Mouse (Mus musculus) T-helper 2 cell (primary cell): ENCODE measurements at regions not wholly inside any gene's neighbourhood (a gene's known extent, or its start where the extent isn't known, plus 50 kb on each side); places are given as distances from the start of the nearest gene placed in this dataset.

Experiments used
- in situ Hi-C: fragments of 300-600 bp; cut with MboI, MseI; formaldehyde crosslinking; loops from one replicate; pipeline ENCODE4 v1.15.1; 2025; ENCODE audit warnings: high pct_unique_total_duplicates

DNA sequence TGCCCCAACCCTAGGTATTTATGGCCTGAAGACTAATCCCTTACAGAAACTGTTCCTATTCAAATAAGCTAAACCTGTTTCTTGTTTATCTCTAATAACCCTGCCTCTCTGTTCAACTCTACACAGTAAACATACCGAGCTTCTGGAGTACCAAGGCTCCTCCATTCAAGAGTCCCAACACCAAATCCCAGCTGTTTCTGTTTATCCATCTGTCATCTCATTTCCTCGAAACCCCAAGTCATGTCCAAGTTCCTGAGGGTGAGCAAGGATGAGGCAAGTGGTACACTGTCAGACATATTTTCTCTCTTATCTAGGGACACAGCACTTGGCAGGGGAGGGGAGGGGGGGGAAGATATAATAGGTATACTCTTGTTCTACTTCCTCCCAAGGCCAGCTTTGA lies 274.6 kb downstream of the Rnf152 start:
- in situ Hi-C loops: no loop called here

DNA sequence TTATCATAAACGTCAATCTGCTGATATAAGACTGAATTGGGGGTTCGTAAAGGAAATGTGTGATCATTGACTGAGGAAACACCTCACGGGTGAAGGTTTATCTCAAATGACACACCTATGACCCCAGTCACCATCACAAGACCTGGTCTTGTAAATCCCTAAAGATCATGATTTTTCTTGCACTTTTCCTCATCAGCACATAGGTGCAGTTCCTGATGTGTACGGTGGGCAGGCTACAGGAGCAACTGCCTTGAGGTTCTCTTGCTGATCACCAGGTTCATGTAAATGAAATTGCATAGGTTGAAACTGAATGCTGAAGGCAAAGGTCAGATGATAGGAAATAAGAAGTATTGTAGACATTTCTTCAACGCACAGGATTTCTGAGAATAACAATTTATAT lies 277.1 kb downstream of the Rnf152 start:
- in situ Hi-C loops: no loop called here

DNA sequence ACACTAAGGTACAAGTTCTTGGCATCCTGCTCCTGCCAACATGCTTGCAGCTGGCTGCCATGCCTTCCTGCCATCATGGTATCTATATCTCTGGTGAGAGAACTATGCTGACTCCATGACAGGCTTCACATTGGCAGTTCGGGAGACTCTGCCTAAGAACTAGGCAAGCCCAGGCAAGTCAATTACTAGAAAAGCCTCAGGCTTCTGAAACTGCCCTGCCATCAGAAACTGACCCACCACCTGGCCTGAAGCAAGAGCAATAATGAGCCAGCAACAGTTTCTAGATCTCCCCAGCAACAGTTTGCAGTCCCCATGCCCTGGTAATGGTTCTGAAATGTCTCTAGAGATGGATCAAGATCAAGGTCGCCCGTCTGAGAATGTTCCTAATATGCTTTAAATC lies 280.8 kb downstream of the Rnf152 start:
- in situ Hi-C loops: no loop called here

DNA sequence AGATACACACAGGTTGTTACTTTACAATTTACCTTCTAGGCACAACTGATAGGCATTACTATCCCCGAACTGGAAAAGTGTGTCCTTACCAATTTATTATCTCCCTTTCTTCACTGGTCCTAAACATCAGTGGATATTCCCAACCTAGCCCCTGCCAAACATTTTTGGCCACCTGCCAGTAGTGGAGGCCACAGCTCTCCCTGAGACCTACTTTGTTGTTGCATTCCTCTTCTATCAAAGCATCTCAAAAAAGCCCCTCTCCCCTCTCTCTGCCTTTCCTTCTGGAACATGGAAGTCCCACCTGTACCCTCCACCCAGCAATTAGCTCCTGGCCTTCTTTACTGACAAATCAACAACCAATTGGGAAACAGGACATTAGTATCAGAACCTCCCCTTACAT lies 282.2 kb downstream of the Rnf152 start:
- in situ Hi-C loops: no loop called here

DNA sequence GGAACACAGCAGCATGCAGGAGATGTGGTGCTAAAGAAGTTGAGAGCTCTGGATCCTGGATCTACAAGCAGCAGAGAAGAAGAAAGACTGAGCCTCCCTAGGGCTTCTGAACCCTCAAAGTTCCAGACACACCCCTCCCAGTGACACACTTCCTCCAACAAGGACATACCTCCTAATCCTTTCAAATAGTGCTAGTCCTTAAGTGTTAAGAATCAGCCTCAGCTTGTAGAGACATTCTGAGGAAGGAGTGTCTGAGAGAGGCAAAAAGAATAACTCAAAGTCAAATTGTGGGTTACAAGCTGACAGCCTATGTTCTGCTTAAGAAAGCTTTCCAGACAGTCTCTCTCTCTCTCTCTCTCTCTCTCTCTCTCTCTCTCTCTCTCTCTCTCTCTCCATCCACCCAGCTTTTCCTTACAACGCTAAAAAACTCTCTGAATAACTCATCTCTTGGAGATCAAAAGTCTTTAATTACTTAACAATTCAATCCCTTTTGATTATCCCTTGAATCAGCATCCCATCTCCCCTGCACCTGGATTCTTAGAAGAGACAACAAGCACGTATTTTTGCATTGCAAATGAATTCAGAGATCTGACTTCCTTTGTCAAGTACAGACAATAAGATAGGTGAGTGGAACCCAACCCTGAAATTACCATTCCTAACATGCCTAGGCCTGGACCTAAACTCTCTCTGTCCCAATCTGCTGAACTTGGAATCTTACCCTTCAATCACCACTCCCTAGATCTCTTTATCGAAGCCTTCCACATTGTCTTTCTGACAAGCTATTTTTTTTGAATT lies 285.7 kb downstream of the Rnf152 start:
- in situ Hi-C loops: no loop called here

DNA sequence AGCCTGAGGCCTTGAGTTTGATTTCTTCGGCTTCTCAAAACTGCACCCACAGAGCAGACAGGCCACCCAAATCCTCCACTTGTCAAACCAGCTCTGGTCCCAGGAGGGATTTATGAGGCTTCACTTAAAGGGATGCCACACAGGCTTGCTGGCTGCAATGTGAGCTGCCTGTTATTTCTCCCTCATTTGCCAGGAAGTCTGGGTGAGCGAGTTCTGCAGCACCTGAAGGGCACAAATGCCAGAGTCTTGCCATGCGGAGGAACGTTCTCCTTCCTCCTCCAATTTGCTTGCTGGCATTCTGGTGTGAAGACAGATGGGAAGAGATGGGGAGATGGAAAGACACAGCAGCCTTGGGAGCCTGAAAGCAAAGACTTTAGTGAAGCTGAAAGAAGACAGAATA lies 288.6 kb downstream of the Rnf152 start:
- in situ Hi-C loops: no loop called here

DNA sequence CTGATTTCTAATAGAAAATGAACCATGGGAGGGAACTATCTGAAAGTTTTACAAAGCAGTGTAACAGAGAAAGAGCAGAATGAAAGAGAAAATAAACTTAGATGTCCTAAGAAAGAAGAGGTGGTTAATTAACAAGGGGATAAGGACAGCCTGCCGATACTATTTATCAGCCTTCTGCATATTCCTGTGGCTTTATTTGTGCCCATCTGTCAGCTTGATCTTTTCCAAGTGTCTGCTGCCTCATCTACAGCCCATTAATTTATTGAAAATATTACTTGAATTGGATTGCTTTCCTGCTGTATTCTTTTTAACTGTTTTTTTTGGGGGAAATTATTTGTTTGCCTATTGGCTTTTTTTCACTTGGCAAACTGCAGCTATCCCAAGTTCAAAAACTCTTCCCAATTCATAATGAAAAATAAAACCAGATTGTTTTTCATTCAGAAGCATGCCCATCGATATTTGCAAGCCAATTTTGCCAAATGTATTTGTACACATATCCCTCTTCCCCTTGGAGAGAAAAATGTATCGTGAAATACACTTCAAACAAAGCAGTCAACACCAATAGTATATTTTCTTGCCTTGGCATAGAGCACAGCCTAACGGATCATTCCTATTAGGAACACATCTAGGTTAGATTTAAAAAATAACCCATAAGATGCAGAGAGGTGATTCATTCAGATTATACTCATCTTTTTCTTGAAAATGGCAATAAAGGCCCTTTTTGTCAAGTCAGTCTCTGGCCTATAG lies 289.3 kb downstream of the Rnf152 start:
- in situ Hi-C loops: no loop called here

DNA sequence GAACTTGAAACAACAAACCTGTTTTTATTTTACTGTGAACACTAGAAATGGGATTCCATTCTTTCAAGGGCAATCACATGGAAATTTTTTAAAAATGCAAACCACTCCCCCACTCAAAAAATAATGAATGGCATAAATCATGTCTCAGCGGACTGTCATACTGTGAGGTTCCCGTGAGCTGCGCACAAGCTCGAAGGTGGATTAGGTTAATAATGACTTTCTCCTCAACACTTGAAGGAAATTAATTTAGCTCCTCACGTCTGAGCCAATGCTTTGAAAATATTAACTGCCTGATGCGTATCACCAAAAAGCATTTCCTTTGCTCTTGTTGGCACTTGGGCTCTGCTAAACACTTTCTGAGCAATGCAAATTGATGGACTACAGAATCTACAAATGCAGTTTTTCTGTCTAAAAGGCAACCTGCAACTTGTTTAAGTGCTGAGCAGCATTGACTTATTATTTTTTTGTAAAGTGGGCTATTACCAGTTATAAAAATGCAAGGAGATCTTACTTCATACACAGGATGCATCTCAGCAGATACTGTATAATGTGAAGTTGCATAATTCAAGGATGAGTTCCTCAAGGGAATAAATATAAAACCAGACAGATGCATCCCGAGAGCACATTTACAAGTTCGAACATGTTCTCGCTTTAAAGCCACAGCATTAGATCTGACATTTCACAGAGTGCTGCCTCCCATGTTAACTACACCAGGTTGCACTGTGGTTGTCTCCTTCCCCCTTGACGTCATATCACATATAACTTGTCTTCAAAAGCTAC lies 282.4 kb downstream of the Cdh20 start:
- in situ Hi-C loops: no loop called here
